ENCODE assay signal across 10 mouse cellular contexts in the genomic region with DNA sequence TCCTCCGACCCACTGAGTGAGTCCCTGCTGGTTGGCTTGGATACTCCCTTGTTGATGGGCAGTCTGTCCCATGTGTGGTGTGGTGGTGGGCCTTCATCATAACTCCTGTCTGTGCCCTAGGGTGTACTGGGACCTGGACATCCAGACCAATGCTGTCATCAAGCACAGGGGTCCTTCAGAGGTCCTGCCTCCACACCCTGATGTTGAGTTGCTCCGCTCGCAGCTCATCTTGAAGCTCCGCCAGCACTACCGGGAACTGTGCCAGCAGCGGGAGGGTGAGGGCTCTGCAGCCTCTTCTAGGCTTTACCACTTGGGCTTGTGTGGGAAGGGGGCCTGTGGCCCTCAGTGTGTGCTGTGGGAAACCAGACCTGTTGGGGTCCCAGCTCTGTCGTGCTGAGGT. TPM values are rescaled to one million over a fixed set of nuclear protein-coding genes. Genes with fewer than 3 reads are reported as not detected.
A peak's percentile ranks its signal among the peaks of the same experiment; 100 is the strongest.
DNase-seq lines count a peak whose midpoint lies in the region; ATAC-seq and TF ChIP-seq lines count a peak whose summit lies in the region.
"Had no signal": no experiment of that assay in that cellular context is flagged by ENCODE, and none has a peak within 500 bp of the region (broad histone marks: within the 10 kb centered on the region; RNA-seq: fewer than 3 reads in every experiment).

No protein-coding gene starts in this region.

- WGBS in heart, embryonic 10.5 days, result 82% methylated on average over 7 of the region's 7 CpGs
- 31% methylated on average over 7 of the region's 7 CpGs for WGBS in forebrain, postnatal 0 days
- WGBS in lung, embryonic 14.5 days, result 41% methylated on average over 7 of the region's 7 CpGs

- no peaks in the 10 kb centered on the region for H3K9me3 ChIP-seq in heart, embryonic 10.5 days
- no peaks in the 10 kb centered on the region for H3K9me3 ChIP-seq in forebrain, postnatal 0 days (ENCODE audit: low read length)
- H3K9me3 ChIP-seq in lung, embryonic 14.5 days (ENCODE audit: low read depth, low read length), result no peaks in the 10 kb centered on the region
- H3K9me3 ChIP-seq: limb, embryonic 12.5 days had no signal

- H3K27me3 ChIP-seq in heart, embryonic 10.5 days (ENCODE audit: insufficient read depth, poor library complexity, severe bottlenecking), result no peaks in the 10 kb centered on the region
- no peaks in the 10 kb centered on the region for H3K27me3 ChIP-seq in forebrain, postnatal 0 days (ENCODE audit: insufficient read depth, low read length)
- H3K27me3 ChIP-seq in lung, embryonic 14.5 days (ENCODE audit: insufficient read depth, low read length), result no peaks in the 10 kb centered on the region
- H3K27me3 ChIP-seq: CH12.LX; limb, embryonic 12.5 days had no signal

- no peak overlapping the region for H3K27ac ChIP-seq in heart, embryonic 10.5 days
- 0 out of 2 replicates have a peak overlapping the region, but pooled peaks have one; percentile 10 for H3K27ac ChIP-seq in forebrain, postnatal 0 days (ENCODE audit: low read depth, low read length)
- peak overlapping the region; percentile 58; the same call in 1 of the 2 replicates for H3K27ac ChIP-seq in lung, embryonic 14.5 days (ENCODE audit: low read depth)
- H3K27ac ChIP-seq: limb, embryonic 12.5 days had no signal

- H3K4me1 ChIP-seq in heart, embryonic 10.5 days, result peaks cover 7% of the 10 kb centered on the region
- H3K4me1 ChIP-seq in forebrain, postnatal 0 days (ENCODE audit: insufficient read depth), result peaks cover 1% of the 10 kb centered on the region
- H3K4me1 ChIP-seq in lung, embryonic 14.5 days (ENCODE audit: insufficient read depth), result no peaks in the 10 kb centered on the region

- H3K4me3 ChIP-seq in heart, embryonic 10.5 days, result no peak overlapping the region
- H3K4me3 ChIP-seq in forebrain, postnatal 0 days (ENCODE audit: low read depth, low read length), result no peak overlapping the region
- H3K4me3 ChIP-seq in lung, embryonic 14.5 days (ENCODE audit: low read depth, low read length), result no peak overlapping the region
- H3K4me3 ChIP-seq: limb, embryonic 12.5 days had no signal

- peak; percentile 95 for DNase-seq in heart, adult 11 months
- no peak for DNase-seq in heart, embryonic 10.5 days (ENCODE audit: low spot score)
- peak; percentile 73 for DNase-seq in adipocyte (ENCODE audit: low spot score)
- DNase-seq in forebrain, postnatal 0 days, result peak; percentile 72
- DNase-seq in kidney, postnatal 14 days, result peak; percentile 66
- DNase-seq in lung, embryonic 14.5 days, result peak; percentile 93
- DNase-seq in natural killer cell, adult 2 months (ENCODE audit: low spot score in 2 of 2), result no peak

- no peak overlapping the region for H3K9ac ChIP-seq in forebrain, postnatal 0 days
- H3K9ac ChIP-seq in lung, embryonic 14.5 days, result no peak overlapping the region
- H3K9ac ChIP-seq: limb, embryonic 12.5 days had no signal

- TF ChIP-seq CTCF in forebrain, postnatal 0 days (IDR thresholded peaks at IDR 0.05; ENCODE audit: low read depth), result no peak
- TF ChIP-seq CTCF in lung, embryonic 14.5 days (IDR thresholded peaks at IDR 0.05; ENCODE audit: low read depth), result no peak

- H3K4me2 ChIP-seq in forebrain, postnatal 0 days (ENCODE audit: low read depth), result no peak overlapping the region
- H3K4me2 ChIP-seq in lung, embryonic 14.5 days, result no peak overlapping the region
- H3K4me2 ChIP-seq: limb, embryonic 12.5 days had no signal

- peak; percentile 38 for ATAC-seq in forebrain, postnatal 0 days
- ATAC-seq in lung, embryonic 14.5 days (ENCODE audit: insufficient read depth), result peak; percentile 68; the same call in 1 of the 2 replicates
- ATAC-seq in megakaryocyte progenitor cell, adult 5-6 weeks (replicated peaks; ENCODE audit: poor library complexity), result no peak

- peaks cover 82% of the 10 kb centered on the region for H3K36me3 ChIP-seq in heart, embryonic 10.5 days
- peaks cover 79% of the 10 kb centered on the region for H3K36me3 ChIP-seq in forebrain, postnatal 0 days (ENCODE audit: insufficient read depth)
- peaks cover 81% of the 10 kb centered on the region for H3K36me3 ChIP-seq in lung, embryonic 14.5 days (ENCODE audit: insufficient read depth)

RNA-seq across cellular contexts. Expression of a gene that starts 6.7 kb away (rescaled TPM):
- 57.9 and 61.5 TPM in 2 replicates for polyA plus RNA-seq in heart, embryonic 10.5 days (2016; fragmentation: Nextera tagmentation; extraction: Ambion mirVana)
- 67.3 and 82.2 TPM in 2 replicates for total RNA-seq in forebrain, postnatal 0 days (2014; rRNA removed)
- polyA plus RNA-seq in forebrain, postnatal 0 days (2015; fragmentation: Nextera tagmentation; extraction: Ambion mirVana), result 104 and 115 TPM in 2 replicates
- polyA plus RNA-seq in lung, embryonic 14.5 days (2014; fragmentation: Nextera tagmentation; extraction: Ambion mirVana), result 76.9 and 83.0 TPM in 2 replicates
- 34.1 and 36.3 TPM in 2 replicates for total RNA-seq in megakaryocyte progenitor cell, adult 5-6 weeks (2015)
- 21.7 and 40.4 TPM in 2 replicates for total RNA-seq in megakaryocyte progenitor cell, adult 5-6 weeks (2017)

RNA-seq across cellular contexts. Expression of a gene that starts 25.8 kb away (rescaled TPM):
- 12.6 and 13.5 TPM in 2 replicates for polyA plus RNA-seq in heart, embryonic 10.5 days (2016; fragmentation: Nextera tagmentation; extraction: Ambion mirVana)
- 20.9 and 26.0 TPM in 2 replicates for total RNA-seq in forebrain, postnatal 0 days (2014; rRNA removed)
- 10.0 and 11.2 TPM in 2 replicates for polyA plus RNA-seq in forebrain, postnatal 0 days (2015; fragmentation: Nextera tagmentation; extraction: Ambion mirVana)
- polyA plus RNA-seq in lung, embryonic 14.5 days (2014; fragmentation: Nextera tagmentation; extraction: Ambion mirVana), result 14.8 and 15.8 TPM in 2 replicates
- total RNA-seq in megakaryocyte progenitor cell, adult 5-6 weeks (2015), result 10.4 and 11.3 TPM in 2 replicates
- total RNA-seq in megakaryocyte progenitor cell, adult 5-6 weeks (2017), result 6.8 and 8.2 TPM in 2 replicates

RNA-seq across cellular contexts. Expression of a gene that starts 28.3 kb away (rescaled TPM):
- polyA plus RNA-seq in heart, embryonic 10.5 days (2016; fragmentation: Nextera tagmentation; extraction: Ambion mirVana), result 8.1 and 12.6 TPM in 2 replicates
- 28.2 and 43.4 TPM in 2 replicates for total RNA-seq in forebrain, postnatal 0 days (2014; rRNA removed)
- 67.9 and 80.7 TPM in 2 replicates for polyA plus RNA-seq in forebrain, postnatal 0 days (2015; fragmentation: Nextera tagmentation; extraction: Ambion mirVana)
- polyA plus RNA-seq in lung, embryonic 14.5 days (2014; fragmentation: Nextera tagmentation; extraction: Ambion mirVana), result 122 and 126 TPM in 2 replicates
- total RNA-seq in megakaryocyte progenitor cell, adult 5-6 weeks (2015), result 0.10 TPM in 1 of 2 replicates, not detected in the other
- total RNA-seq in megakaryocyte progenitor cell, adult 5-6 weeks (2017), result not detected in 2 replicates

RNA-seq across cellular contexts. Expression of a gene that starts 52.5 kb away (rescaled TPM):
- 28.2 and 55.0 TPM in 2 replicates for polyA plus RNA-seq in heart, embryonic 10.5 days (2016; fragmentation: Nextera tagmentation; extraction: Ambion mirVana)
- 5.0 and 5.4 TPM in 2 replicates for total RNA-seq in forebrain, postnatal 0 days (2014; rRNA removed)
- 4.7 and 6.4 TPM in 2 replicates for polyA plus RNA-seq in forebrain, postnatal 0 days (2015; fragmentation: Nextera tagmentation; extraction: Ambion mirVana)
- 6.3 and 6.6 TPM in 2 replicates for polyA plus RNA-seq in lung, embryonic 14.5 days (2014; fragmentation: Nextera tagmentation; extraction: Ambion mirVana)
- 3.4 and 4.3 TPM in 2 replicates for total RNA-seq in megakaryocyte progenitor cell, adult 5-6 weeks (2015)
- total RNA-seq in megakaryocyte progenitor cell, adult 5-6 weeks (2017), result 0.57 and 1.9 TPM in 2 replicates

RNA-seq across cellular contexts. Expression of a gene that starts 53.1 kb away (rescaled TPM):
- polyA plus RNA-seq in heart, embryonic 10.5 days (2016; fragmentation: Nextera tagmentation; extraction: Ambion mirVana), result 138 and 149 TPM in 2 replicates
- total RNA-seq in forebrain, postnatal 0 days (2014; rRNA removed), result 86.2 and 93.8 TPM in 2 replicates
- polyA plus RNA-seq in forebrain, postnatal 0 days (2015; fragmentation: Nextera tagmentation; extraction: Ambion mirVana), result 83.5 and 95.3 TPM in 2 replicates
- polyA plus RNA-seq in lung, embryonic 14.5 days (2014; fragmentation: Nextera tagmentation; extraction: Ambion mirVana), result 114 and 125 TPM in 2 replicates
- 69.5 and 69.8 TPM in 2 replicates for total RNA-seq in megakaryocyte progenitor cell, adult 5-6 weeks (2015)
- total RNA-seq in megakaryocyte progenitor cell, adult 5-6 weeks (2017), result 71.5 and 77.0 TPM in 2 replicates

Comparison
In these comparisons a context has a peak if more than half of its experiments do, and no peak if none do; other contexts are left out.
1. DNase-seq: peak in heart, adult 11 months (single experiment), adipocyte (single experiment), forebrain, postnatal 0 days (single experiment), kidney, postnatal 14 days (single experiment) and lung, embryonic 14.5 days (single experiment); none in heart, embryonic 10.5 days (single experiment) and natural killer cell, adult 2 months (0 of 2).